ENCODE assay signal across 17 mouse cellular contexts in genomic region chr14:82014726-82015125, GRCm38 (mm10).
"Had no signal": no experiment of that assay in that cellular context is flagged by ENCODE, and none has a peak within 500 bp of the region (broad histone marks: within the 10 kb centered on the region; RNA-seq: fewer than 3 reads in every experiment).

No protein-coding gene starts in this region.

- H3K36me3 ChIP-seq: kidney, embryonic 15.5 days; limb, embryonic 10.5 days; limb, embryonic 13.5 days; liver, embryonic 13.5 days had no signal

- H3K4me1 ChIP-seq: kidney, embryonic 15.5 days; limb, embryonic 10.5 days; limb, embryonic 13.5 days; liver, embryonic 13.5 days had no signal

- H3K4me3 ChIP-seq: kidney, embryonic 15.5 days; limb, embryonic 10.5 days; limb, embryonic 13.5 days; liver, embryonic 13.5 days had no signal

- H3K27me3 ChIP-seq: kidney, embryonic 15.5 days; limb, embryonic 13.5 days; liver, embryonic 13.5 days had no signal

- H3K27ac ChIP-seq: kidney, embryonic 15.5 days; limb, embryonic 10.5 days; limb, embryonic 13.5 days; liver, embryonic 13.5 days had no signal

- H3K4me2 ChIP-seq: kidney, embryonic 15.5 days; limb, embryonic 13.5 days; liver, embryonic 13.5 days; midbrain, embryonic 11.5 days had no signal

- DNase-seq: kidney, adult 11 months; kidney, adult 8-10 months; kidney, postnatal 10 days; kidney, postnatal 36 days; liver; liver, embryonic 13.5 days; lung, adult 2 months; lung, postnatal 14 days; lung, postnatal 4 days; midbrain, embryonic 14.5 days; thymus, adult 2 months; thymus, postnatal 14 days; thymus, postnatal 4 days had no signal

- H3K9me3 ChIP-seq: kidney, embryonic 15.5 days; limb, embryonic 10.5 days; limb, embryonic 13.5 days; liver, embryonic 13.5 days had no signal

- H3K9ac ChIP-seq: kidney, embryonic 15.5 days; limb, embryonic 13.5 days; liver, embryonic 13.5 days had no signal
